Mouse (Mus musculus) lung, embryonic 14.5 days (tissue): ENCODE measurements at regions not wholly inside any gene's neighbourhood (a gene's known extent, or its start where the extent isn't known, plus 50 kb on each side); places are given as distances from the start of the nearest gene placed in this dataset.
"Not testable (repeated sequence)": the region's sequence is repeated elsewhere in the genome, so short reads cannot be mapped to it uniquely, and the experiment has no call there.

Source experiments
- ATAC-seq: fragments of 200-750 bp; cut with Nextera tagmentation; 2 replicates; pipeline ENCODE4 v1.8.0; 2017; ENCODE audit warnings: mild to moderate bottlenecking, moderate TSS enrichment, moderate library complexity; ENCODE audit not compliant: insufficient read depth
- DNase-seq: peaks from one replicate; pipeline ENCODE4 v3.0.0-alpha.2; 2015
- H3K27ac ChIP-seq: fragments of 300-500 bp; sonication (generic); 2 replicates; pipeline ENCODE4 v1.5.1; 2014; ENCODE audit warnings: low read depth, mild to moderate bottlenecking, moderate library complexity
- H3K27me3 ChIP-seq: fragments of 300-500 bp; sonication (generic); 2 replicates; pipeline ENCODE4 v1.6.1; 2014; ENCODE audit warnings: low read length, control low read depth; ENCODE audit not compliant: insufficient read depth
- H3K36me3 ChIP-seq: fragments of 300-500 bp; sonication (generic); 2 replicates; pipeline ENCODE4 v1.6.1; 2014; ENCODE audit warnings: control low read depth; ENCODE audit not compliant: insufficient read depth
- H3K4me1 ChIP-seq: fragments of 300-500 bp; sonication (generic); 2 replicates; pipeline ENCODE4 v1.6.1; 2014; ENCODE audit warnings: antibody characterized with exemption, control low read depth; ENCODE audit not compliant: insufficient read depth
- H3K4me2 ChIP-seq: fragments of 300-500 bp; sonication (generic); 2 replicates; pipeline ENCODE4 v1.6.1; 2014; ENCODE audit warnings: mild to moderate bottlenecking
- H3K4me3 ChIP-seq: fragments of 300-500 bp; sonication (generic); 2 replicates; pipeline ENCODE4 v1.5.1; 2014; ENCODE audit warnings: low read depth, low read length
- H3K9ac ChIP-seq: fragments of 300-500 bp; sonication (generic); 2 replicates; pipeline ENCODE4 v1.6.1; 2014
- H3K9me3 ChIP-seq: fragments of 300-500 bp; sonication (generic); 2 replicates; pipeline ENCODE4 v1.6.1; 2016; ENCODE audit warnings: low read depth, low read length, control low read depth
- CTCF ChIP-seq: IDR thresholded peaks from 2 replicates; pipeline ENCODE4 v1.5.1; 2016; ENCODE audit warnings: antibody characterized with exemption, low read depth
- WGBS: fragments of 180-500 bp; shearing (Covaris S2); extraction: QIAGEN DNeasy Blood & Tissue Kit; methylation state at CpG from one replicate; pipeline ENCODE4 v1.1.7; 2014; 5-methylcytosine and 5-hydroxymethylcytosine counted together

- DNase-seq: no peak
- Histone ChIP-seq H3K36me3 (no peaks in the 10 kb centered on the region), H3K4me3 (no peak overlapping the region), H3K27ac (no peak overlapping the region), H3K9me3 (no peaks in the 10 kb centered on the region), H3K27me3 (no peaks in the 10 kb centered on the region), H3K4me1 (no peaks in the 10 kb centered on the region), H3K9ac (no peak overlapping the region), H3K4me2 (no peak overlapping the region)
- no peak for ATAC-seq
- 73% methylated on average over 6 of the region's 6 CpGs for WGBS
- no peak for TF ChIP-seq CTCF
These were observed 692.9 kb downstream of the Brinp3 start for GRCm38 (mm10) chr1:147187251-147188025.

- H3K4me1 ChIP-seq, H3K36me3 ChIP-seq, H3K4me3 ChIP-seq, H3K9ac ChIP-seq, H3K9me3 ChIP-seq, DNase-seq, ATAC-seq, H3K27ac ChIP-seq, H3K4me2 ChIP-seq, H3K27me3 ChIP-seq: not testable (repeated sequence)
- WGBS: 98% methylated on average over 2 of the region's 2 CpGs
These were observed 705.4 kb downstream of the Brinp3 start for GRCm38 (mm10) chr1:147199959-147200358.

- H3K9ac ChIP-seq, ATAC-seq, H3K4me3 ChIP-seq, H3K4me1 ChIP-seq, H3K27ac ChIP-seq, DNase-seq, H3K36me3 ChIP-seq, H3K4me2 ChIP-seq, H3K27me3 ChIP-seq, H3K9me3 ChIP-seq: not testable (repeated sequence)
- WGBS: 76% methylated on average over 7 of the region's 7 CpGs
These were observed 720.3 kb downstream of the Brinp3 start for GRCm38 (mm10) chr1:147214890-147215289.

GRCm38 (mm10) chr1:147217965-147218364 lies 723.4 kb downstream of the Brinp3 start:
- Histone ChIP-seq H3K4me2 (no peak overlapping the region), H3K27ac (no peak overlapping the region), H3K36me3 (no peaks in the 10 kb centered on the region), H3K4me1 (no peaks in the 10 kb centered on the region), H3K27me3 (no peaks in the 10 kb centered on the region), H3K4me3 (no peak overlapping the region), H3K9me3 (no peaks in the 10 kb centered on the region), H3K9ac (no peak overlapping the region)
- no peak for TF ChIP-seq CTCF
- WGBS: 46% methylated on average over 2 of the region's 2 CpGs
- DNase-seq: no peak
- no peak for ATAC-seq

GRCm38 (mm10) chr1:147219438-147219837 lies 724.9 kb downstream of the Brinp3 start:
- Histone ChIP-seq H3K9ac (no peak overlapping the region), H3K4me1 (no peaks in the 10 kb centered on the region), H3K36me3 (no peaks in the 10 kb centered on the region), H3K27ac (no peak overlapping the region), H3K4me2 (no peak overlapping the region), H3K9me3 (no peaks in the 10 kb centered on the region), H3K27me3 (no peaks in the 10 kb centered on the region), H3K4me3 (no peak overlapping the region)
- DNase-seq (no peak), ATAC-seq (no peak)
- TF ChIP-seq CTCF: no peak
- WGBS: 77% methylated on average over 2 of the region's 2 CpGs

GRCm38 (mm10) chr1:147223232-147223925 lies 728.8 kb downstream of the Brinp3 start:
- H3K4me3 ChIP-seq: no peak overlapping the region
- no peaks in the 10 kb centered on the region for H3K36me3 ChIP-seq
- H3K27me3 ChIP-seq: no peaks in the 10 kb centered on the region
- 72% methylated on average over 3 of the region's 3 CpGs for whole genome bisulfite sequencing
- DNase-seq (no peak), ATAC-seq (no peak)
- peak; percentile 40; the same call in 1 of the 2 replicates for TF ChIP-seq CTCF
- no peak overlapping the region for H3K4me2 ChIP-seq
- no peak overlapping the region for H3K27ac ChIP-seq
- no peaks in the 10 kb centered on the region for H3K4me1 ChIP-seq
- no peaks in the 10 kb centered on the region for H3K9me3 ChIP-seq
- H3K9ac ChIP-seq: no peak overlapping the region

GRCm38 (mm10) chr1:147237565-147237964 lies 743.0 kb downstream of the Brinp3 start:
- Histone ChIP-seq H3K4me3 (no peak overlapping the region), H3K9me3 (no peaks in the 10 kb centered on the region), H3K4me1 (no peaks in the 10 kb centered on the region), H3K27ac (no peak overlapping the region), H3K36me3 (no peaks in the 10 kb centered on the region), H3K4me2 (no peak overlapping the region), H3K27me3 (no peaks in the 10 kb centered on the region), H3K9ac (no peak overlapping the region)
- no peak for TF ChIP-seq CTCF
- no peak for ATAC-seq
- WGBS: 61% methylated on average over 3 of the region's 3 CpGs
- DNase-seq: no peak
